Mouse (Mus musculus): ENCODE data around the gene Arid3a. TPM values are rescaled to one million over a fixed set of nuclear protein-coding genes. Genes with fewer than 3 reads are reported as not detected.

Arid3a gene
- total RNA-seq, 1 experiment from 2014 or later, result 16.0 TPM

DNA sequence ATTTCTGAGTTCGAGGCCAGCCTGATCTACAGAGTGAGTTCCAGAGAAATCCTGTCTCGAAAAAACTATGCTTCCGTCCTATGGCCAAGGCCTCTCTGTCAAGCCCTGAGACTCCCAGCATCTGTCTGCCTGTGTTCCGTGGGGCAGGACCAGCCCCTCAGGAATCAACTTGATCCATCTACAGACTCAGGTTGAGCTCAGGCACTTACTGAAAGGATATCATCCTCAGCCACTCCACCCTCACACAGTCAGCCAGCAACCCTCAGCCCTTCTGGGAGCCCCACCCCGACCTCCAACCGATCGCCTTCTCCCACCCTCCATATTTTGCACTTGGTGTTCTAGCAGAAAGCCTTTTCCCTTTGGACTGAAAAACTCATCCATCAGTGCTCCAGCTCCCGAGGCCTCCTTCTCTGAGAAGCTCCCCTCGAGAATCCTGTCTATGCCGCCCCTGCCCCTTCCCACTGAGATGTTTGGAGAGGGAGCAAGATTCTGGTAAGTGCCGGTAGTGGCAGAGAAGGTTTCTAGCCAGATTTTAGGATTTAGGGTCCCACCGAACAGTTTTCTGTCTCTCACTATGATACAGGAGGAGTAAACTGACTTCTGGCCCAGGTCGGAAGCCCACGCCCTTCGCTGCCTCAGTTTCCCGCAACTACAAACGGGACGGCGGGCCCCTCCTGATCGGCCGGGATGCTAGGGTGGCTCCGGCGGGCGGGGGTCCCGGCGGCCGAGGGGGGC lies 61.1 kb downstream of the Arid3a start:
- ATAC-seq (replicated peaks; ENCODE audit: low read depth, poor library complexity, severe bottlenecking), result no peak

DNA sequence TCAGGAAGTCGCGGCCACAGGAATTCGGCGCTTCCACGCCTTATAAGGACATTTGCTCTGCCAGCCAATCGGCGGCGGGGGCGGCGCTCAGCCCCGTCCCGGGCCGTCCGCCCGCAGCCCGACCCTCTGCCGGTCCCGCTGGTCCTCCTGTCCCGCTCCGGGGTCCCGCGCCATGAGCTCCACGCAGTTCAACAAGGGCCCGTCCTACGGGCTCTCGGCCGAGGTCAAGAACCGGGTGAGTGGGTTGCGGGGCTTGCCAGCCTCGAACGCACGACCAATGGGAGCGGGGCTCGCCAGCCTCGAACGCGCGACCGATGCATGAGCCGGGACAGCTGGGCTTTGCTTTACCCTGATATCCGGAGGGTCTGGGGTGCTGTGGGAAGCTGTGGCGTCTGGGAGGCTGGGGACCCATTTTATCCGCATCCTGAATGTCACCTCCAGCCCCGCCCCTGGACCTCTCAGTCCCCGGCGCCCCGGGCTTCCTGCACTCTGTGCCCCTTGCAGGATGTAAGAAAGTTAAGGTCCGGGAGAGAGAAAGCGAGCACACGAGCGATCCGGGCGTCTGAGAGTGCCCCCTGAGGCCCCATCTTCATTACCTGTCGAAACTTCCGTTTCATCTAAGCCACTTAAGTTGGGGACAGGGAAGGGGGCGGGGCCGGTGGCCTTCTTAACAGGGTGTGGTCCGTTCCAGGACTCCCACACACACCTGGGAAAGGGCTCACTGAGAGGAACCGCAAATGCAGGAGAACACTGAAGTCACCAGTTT lies 61.8 kb downstream of the Arid3a start, which contains the start of gene Cnn2:
Gene Cnn2 (plus strand): TSS at position 79 of the 766 bp plus-strand sequence.
- ATAC-seq (replicated peaks; ENCODE audit: low read depth, poor library complexity, severe bottlenecking), result no peak

DNA sequence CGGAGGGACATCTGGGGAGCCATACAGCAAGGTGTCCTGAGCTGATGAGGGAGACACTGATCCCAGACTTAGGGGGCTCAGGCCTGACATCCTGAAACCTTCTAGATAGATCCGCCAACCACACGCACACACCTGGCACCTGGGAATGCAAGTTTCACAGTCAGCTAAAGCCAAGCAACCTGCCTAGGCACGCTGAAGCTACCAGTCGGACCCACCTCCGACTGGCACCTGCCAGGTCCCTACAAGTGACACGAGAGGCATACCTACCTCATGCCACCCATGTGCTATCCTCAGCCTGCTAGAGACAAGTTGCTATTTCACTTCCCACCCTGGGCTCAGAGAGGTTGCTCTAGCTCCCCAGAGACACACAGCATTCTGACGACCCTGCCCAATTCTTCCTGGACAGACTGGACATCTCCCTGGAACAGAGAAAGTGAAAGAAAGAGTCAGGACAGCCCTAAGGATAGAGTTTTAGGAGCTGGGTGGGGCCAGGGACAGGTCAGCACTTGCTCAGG lies 62.5 kb downstream of the Arid3a start:
- no peak for ATAC-seq (replicated peaks; ENCODE audit: low read depth, poor library complexity, severe bottlenecking)

DNA sequence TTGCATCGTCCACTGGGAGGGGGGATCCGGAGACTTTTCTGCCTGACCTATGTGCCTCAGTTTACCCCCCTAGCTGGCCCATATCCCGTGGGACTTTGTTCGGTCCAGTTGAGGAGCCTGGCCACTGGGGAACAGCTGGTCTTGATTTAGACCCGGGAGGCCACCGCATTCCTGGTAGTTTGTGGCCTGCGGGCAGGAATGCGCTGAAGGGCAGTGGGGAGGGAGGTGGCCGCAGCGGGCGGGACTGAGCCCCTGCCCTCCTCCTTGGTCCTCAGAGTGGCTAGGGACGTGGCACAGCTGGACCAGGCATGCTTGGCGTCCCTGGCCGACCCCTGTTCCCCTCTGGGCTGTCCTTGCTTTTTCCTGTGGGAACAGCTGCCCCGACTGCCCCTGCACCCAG lies 63.0 kb downstream of the Arid3a start:
- ATAC-seq (replicated peaks; ENCODE audit: low read depth, poor library complexity, severe bottlenecking), result no peak

DNA sequence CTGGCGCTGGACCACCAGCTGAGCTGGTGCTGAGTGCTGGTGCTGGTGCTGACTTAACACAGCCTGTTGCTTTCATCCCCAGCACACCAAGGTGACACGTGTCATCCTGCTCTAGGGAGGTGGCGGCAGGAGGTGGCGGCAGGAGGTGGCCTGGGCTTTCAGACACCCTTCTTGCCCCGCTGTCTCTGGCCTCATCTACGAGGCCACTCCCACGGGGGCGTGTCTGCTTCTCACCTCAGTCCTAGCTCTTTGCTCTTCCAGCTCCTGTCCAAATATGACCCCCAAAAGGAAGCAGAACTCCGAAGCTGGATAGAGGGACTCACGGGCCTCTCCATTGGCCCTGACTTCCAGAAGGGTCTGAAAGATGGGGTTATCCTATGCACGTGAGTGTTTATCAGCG lies 64.3 kb downstream of the Arid3a start:
- ATAC-seq (replicated peaks; ENCODE audit: low read depth, poor library complexity, severe bottlenecking), result no peak

DNA sequence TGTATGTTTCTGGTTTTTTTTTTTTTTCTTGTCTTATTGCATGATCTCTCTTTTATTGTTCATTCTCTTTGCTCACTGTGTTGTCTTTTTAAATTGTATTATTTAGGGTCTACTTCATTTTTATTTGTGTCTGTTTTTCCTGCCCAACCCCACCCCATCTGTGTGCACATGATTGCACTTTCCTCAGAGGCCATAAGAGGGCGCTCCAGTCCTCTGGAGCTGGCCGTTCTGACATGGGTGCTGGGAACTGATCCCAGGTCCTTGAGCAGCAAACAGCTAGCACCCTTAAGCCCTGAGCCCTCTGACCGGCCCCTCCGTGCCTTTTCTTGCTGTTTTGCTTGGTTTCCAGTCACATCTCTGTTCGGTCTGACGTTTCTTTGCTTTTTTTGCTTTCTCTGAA lies 64.7 kb downstream of the Arid3a start:
- no peak for ATAC-seq (replicated peaks; ENCODE audit: low read depth, poor library complexity, severe bottlenecking)

DNA sequence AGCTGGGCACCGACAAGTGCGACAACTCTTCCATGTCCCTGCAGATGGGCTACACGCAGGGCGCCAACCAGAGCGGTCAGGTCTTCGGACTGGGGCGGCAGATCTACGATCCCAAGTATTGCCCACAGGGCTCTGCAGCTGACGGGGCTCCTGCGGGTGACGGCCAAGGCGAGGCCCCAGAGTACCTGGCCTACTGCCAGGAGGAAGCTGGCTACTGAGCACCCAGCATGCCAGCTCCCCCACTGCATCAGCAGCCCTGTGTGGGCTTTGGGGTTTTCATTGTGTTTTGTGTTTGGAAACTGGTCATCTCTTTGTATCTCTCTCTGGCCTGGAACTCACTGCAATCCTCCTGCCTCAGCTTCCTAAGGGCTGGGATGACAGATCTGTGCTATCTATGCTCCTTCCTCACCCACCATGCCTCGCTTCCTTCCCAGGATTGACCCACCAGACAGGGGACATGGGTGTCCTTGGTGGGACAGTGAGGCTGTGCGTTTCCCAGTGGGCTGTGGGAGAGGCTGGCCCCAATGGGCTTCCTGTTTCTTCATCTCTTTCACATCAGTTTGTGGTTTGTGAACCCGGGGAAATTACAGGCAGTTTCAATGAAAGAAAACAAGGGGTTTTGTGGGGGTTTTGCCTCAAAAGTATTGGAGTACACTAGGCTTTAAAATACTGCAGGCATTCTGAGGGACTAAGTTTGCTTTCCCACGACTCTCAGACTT lies 67.7 kb downstream of the Arid3a start:
- peak; percentile 37 for ATAC-seq (replicated peaks; ENCODE audit: low read depth, poor library complexity, severe bottlenecking)

DNA sequence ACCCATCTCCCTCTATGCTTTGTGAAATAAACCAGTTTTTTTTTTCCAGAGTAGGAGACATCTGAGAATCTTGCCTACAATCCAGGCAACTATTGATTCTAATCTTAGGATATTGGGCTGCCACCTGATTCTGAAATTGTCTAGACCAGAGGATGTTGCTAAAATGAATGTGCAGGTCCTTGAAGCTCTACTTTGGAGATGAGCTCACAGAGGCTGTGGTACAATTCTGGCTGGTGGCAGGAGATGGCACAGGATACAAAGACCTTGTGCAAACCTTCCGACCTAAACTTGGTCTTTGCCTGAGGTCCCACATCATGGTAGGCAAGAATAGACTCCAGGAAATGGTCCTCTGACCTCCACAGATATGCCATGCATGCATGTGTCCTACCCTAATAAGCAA lies 68.8 kb downstream of the Arid3a start:
- ATAC-seq (replicated peaks; ENCODE audit: low read depth, poor library complexity, severe bottlenecking), result no peak

DNA sequence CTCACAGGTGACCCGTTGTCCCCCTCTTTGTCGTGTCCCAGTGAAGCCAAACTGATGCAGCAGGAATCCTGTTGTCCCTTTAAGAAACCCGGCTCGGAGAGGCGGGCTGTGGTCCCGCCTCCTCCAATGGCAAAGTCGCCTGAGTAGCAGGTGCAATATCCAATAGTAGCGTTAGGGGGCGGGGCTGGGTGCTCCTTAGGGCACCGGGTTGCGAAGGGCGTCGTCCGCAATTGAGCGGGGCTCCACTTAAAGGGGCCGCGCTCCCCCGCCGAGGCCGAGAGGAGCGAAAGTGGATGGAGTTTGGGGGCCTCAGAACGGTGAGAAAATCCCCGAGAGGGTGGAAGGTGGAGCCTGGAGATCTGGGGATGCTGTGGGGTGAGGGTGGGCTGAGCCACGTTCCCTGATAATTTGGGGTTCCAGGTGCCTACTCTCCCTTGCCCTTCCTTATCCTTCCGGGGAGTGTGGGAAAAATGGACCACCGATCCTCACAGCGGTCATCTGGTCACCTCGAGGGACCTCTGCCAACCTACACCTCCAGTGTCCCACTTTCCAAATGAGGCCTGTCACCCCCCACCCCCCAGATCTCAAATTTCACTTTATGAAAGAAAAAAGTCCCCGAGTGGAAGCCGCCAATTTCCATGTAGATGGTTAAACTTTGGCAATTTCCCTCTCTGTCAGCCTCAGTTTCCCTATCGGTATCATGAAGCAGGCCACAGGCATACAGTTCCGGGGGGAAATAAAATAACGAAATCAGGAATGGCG lies 69.6 kb downstream of the Arid3a start, which contains the start of gene Abca7:
Gene Abca7 (plus strand): TSS at position 223 of the 762 bp plus-strand sequence.
- ATAC-seq (replicated peaks; ENCODE audit: low read depth, poor library complexity, severe bottlenecking), result peak; percentile 83

DNA sequence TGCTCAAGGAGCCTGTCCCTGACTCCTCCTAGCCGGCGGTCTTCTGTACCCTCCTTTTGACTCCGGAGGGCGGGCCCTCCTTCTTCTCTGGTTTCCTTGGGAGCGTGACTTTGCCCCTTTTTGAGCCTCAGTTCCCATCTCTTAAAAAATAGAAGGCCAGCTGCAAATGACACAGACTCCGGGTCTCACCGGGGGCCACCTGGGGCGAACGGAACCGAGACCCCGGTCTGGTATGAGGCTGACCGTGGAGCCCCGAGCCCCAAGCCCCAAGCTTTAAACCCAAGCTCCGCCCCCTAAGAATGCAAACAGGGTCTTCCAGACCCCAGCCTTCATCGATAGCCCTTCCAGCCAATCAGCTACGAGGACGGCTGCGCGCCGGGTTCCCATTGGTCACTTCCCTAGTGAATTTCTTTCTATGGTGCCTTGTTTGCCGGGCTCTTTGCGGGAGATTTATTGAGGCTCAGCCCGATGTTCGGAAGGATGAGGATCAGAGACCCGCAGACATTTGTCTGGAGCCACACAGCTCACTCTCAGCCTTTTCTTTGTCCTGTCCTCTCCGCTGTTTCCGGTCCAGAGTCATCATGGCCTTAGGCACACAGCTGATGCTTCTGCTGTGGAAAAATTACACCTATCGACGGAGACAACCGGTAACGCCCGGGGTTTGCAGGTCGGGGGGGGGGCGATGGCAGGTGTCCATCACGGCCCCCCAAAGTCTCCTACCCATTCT lies 70.4 kb downstream of the Arid3a start:
- ATAC-seq (replicated peaks; ENCODE audit: low read depth, poor library complexity, severe bottlenecking), result peak; percentile 57

DNA sequence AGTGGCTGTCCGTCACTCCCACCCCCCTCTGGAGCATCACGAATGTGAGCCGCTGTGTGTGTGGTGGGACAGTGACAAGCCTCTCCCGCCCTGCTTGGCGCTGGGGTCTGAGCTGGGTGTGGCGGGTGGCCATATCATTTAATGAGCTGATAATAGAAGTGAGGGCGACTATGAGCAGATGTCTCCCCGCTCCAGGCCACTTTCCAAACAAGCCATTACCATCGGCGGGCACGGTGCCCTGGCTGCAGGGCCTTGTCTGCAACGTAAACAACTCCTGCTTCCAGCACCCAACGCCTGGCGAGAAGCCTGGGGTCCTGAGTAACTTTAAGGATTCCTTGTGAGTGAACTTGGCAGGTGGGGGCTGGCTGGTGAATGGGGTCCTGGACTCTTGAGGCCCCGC lies 71.0 kb downstream of the Arid3a start:
- no peak for ATAC-seq (replicated peaks; ENCODE audit: low read depth, poor library complexity, severe bottlenecking)

DNA sequence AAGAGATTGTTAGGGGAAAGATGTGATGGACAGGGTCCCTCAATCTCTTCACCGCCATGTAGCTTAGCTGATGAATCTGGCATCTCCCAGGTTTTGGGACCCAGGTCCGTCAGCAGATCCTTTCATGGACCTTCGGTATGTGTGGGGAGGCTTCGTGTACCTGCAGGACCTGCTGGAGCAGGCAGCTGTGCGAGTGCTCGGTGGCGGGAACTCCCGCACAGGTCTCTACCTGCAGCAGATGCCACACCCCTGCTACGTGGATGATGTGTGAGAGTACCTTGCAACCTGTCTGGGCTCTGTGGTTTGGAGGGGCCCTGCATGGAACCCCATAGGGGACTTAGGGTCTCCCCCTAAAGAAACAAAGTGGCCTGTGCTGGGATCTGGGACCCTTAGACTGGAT lies 75.1 kb downstream of the Arid3a start:
- no peak for ATAC-seq (replicated peaks; ENCODE audit: low read depth, poor library complexity, severe bottlenecking)

DNA sequence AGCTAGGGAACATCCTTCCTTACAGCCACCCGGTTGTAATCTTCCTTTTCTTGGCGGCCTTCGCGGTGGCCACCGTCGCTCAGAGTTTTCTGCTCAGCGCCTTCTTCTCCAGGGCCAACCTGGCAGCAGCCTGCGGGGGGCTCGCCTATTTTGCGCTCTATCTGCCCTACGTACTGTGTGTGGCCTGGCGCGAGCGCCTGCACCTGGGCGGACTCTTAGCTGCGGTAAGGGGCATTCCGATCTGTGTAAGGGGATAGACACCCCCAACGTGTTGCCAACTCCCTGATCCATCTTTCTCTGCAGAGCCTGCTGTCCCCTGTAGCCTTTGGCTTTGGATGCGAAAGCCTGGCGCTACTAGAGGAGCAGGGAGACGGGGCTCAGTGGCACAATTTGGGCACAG lies 76.0 kb downstream of the Arid3a start:
- ATAC-seq (replicated peaks; ENCODE audit: low read depth, poor library complexity, severe bottlenecking), result no peak

DNA sequence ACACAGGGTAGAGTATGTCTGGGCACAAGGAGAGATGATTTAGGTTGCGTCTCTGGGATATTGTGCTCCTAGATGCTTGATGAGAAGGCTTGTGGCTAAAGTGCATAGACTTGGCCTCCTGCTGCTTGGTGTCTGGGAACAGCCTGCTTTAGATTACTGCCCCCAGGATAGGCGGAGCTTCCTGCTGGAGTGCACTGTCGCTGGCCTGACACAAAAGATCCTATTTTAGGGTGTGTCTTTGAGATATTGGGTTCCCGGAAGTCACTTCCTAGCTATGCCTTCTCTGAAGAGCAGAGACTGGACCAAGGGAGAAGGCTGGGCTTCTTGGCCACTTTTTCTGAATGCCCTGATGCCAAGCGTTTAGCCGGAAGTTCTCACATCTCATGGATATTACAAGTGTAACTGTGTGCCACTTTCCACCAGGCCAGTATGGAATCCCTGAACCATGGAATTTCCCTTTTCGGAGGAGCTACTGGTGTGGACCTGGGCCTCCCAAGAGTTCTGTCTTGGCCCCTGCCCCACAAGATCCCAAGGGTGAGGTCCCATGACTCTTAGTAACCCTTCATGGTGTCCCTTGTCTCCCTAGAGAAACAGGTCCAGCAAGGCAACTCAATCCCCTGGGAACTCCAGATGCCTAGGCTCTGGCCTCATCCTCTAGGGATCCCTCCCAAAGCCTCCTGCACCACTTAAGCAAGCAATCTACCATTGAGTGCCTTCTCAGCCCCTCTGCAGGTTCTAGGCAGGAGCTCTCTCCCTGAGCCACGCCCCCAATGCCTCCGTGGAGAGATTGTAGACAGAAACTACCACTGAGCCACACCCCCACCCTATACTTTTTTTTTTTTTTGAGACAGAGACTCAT lies 76.8 kb downstream of the Arid3a start:
- peak; percentile 68 for ATAC-seq (replicated peaks; ENCODE audit: low read depth, poor library complexity, severe bottlenecking)

DNA sequence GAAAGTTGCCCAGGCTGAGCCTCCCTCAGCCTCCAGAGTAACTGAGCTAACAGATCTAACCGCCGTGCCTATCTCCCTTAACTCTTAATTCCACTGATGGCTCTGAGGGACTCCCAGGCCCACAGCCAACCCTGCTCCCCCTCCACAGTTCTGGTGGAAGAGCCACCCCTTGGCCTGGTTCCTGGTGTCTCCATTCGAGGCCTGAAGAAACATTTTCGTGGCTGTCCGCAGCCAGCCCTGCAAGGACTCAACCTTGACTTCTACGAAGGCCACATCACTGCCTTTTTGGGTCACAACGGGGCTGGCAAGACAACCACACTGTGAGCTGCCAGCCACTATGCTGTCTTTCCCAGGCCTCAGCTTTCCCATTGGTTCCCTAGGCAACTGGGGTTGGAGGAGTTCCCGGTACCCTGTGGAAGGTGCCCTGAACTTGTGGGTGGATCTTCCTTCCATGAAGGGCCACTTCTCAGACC lies 77.4 kb downstream of the Arid3a start:
- no peak for ATAC-seq (replicated peaks; ENCODE audit: low read depth, poor library complexity, severe bottlenecking)

All from common myeloid progenitor, adult 5-6 weeks (primary cell).